In genomic region chr19:37912501-37912900, GRCm38 (mm10) we compare ENCODE assay signal across 20 mouse cellular contexts.
A peak's percentile ranks its signal among the peaks of the same experiment; 100 is the strongest.
DNase-seq lines count a peak whose midpoint lies in the region; ATAC-seq lines count a peak whose summit lies in the region.
"Had no signal": no experiment of that assay in that cellular context is flagged by ENCODE, and none has a peak within 500 bp of the region (broad histone marks: within the 10 kb centered on the region; RNA-seq: fewer than 3 reads in every experiment).

No protein-coding gene starts in this region.

- ATAC-seq in forebrain, embryonic 13.5 days: no peak
- ATAC-seq: forebrain, embryonic 14.5 days; forebrain, postnatal 0 days had no signal

- no peak overlapping the region for H3K27ac ChIP-seq in forebrain, embryonic 13.5 days
- H3K27ac ChIP-seq: forebrain, embryonic 10.5 days; gastrocnemius, adult 2 months; hindbrain, embryonic 12.5 days had no signal

- H3K4me1 ChIP-seq in forebrain, embryonic 13.5 days: peaks cover 11% of the 10 kb centered on the region

- H3K27me3 ChIP-seq in forebrain, embryonic 13.5 days: no peaks in the 10 kb centered on the region
- H3K27me3 ChIP-seq: hindbrain, embryonic 12.5 days had no signal

- WGBS in forebrain, embryonic 13.5 days: 71% methylated on average over 6 of the region's 6 CpGs

- no peak overlapping the region for H3K4me3 ChIP-seq in forebrain, embryonic 13.5 days
- H3K4me3 ChIP-seq: forebrain, embryonic 10.5 days; gastrocnemius, adult 2 months; hindbrain, embryonic 12.5 days had no signal

- H3K36me3 ChIP-seq in forebrain, embryonic 13.5 days (ENCODE audit: poor library complexity, severe bottlenecking): no peaks in the 10 kb centered on the region
- H3K36me3 ChIP-seq: forebrain, embryonic 10.5 days; hindbrain, embryonic 12.5 days had no signal

- H3K4me2 ChIP-seq in forebrain, embryonic 13.5 days: no peak overlapping the region
- H3K4me2 ChIP-seq: heart, embryonic 11.5 days; hindbrain, embryonic 12.5 days had no signal

- H3K9ac ChIP-seq in forebrain, embryonic 13.5 days: no peak overlapping the region
- H3K9ac ChIP-seq: forebrain, postnatal 0 days; hindbrain, embryonic 12.5 days had no signal

- H3K9me3 ChIP-seq in forebrain, embryonic 13.5 days (replicated peaks): no peaks in the 10 kb centered on the region
- H3K9me3 ChIP-seq: forebrain, embryonic 10.5 days; hindbrain, embryonic 12.5 days had no signal

- DNase-seq in kidney, adult 11 months: peak; percentile 39
- DNase-seq in kidney, adult 18-20 months: no peak
- peak; percentile 32 to 58 for DNase-seq in lung, adult 18-20 months
- DNase-seq in lung, postnatal 10 days: no peak
- DNase-seq in lung, postnatal 25 days (ENCODE audit: low spot score): peak; percentile 14
- DNase-seq in lung, postnatal 4 days: no peak
- DNase-seq in yolk sac, embryonic 10.5 days (ENCODE audit: low spot score): peak; percentile 4
- DNase-seq: adrenal gland, postnatal 10 days; adrenal gland, postnatal 36 days; cerebellum, adult 18-20 months; cerebellum, adult 9-10 months; forebrain, postnatal 0 days; gastrocnemius, adult 2 months; gastrocnemius, postnatal 14 days; heart, adult 11 months had no signal

Comparison
In these comparisons a context has a peak if more than half of its experiments do, and no peak if none do; other contexts are left out.
1. DNase-seq: peak in kidney, adult 11 months (single experiment), lung, adult 18-20 months (2 of 2), lung, postnatal 25 days (single experiment) and yolk sac, embryonic 10.5 days (single experiment); none in kidney, adult 18-20 months (single experiment), lung, postnatal 10 days (single experiment) and lung, postnatal 4 days (0 of 2).